38 mouse cellular contexts compared by ENCODE assay signal in the genomic region with DNA sequence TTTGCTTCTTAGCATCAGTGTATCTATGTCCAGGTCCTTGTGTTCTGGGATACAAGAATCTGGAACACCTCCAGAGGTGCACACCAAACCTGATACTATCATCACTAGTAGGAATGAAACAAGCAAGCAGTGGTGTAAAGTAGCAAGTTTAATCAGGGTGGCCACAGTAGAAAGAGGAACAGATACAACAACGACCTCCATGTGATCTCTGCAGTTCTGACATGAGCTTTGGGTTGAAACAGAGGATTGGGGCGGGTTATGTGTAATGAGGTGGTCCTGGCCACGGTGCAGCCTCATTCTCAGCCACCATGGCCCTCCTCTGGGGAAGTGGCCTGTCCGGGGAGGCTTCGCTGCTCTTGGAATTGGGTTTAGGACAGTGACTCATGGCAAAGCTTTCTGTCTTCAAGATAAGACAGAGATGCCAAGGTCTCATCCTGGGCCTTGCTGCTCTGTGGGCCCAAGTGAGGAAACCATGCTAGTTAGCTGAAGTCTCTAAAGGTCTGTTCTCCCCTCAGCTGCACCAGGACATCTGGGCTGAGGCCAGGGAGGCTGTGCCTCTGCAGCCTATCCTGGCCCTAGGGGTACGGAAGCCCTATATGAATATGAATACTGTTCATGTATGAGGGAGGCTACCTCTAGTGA. TPM values are rescaled to one million over a fixed set of nuclear protein-coding genes. Genes with fewer than 3 reads are reported as not detected.
DNase-seq lines count a peak whose midpoint lies in the region; ATAC-seq and TF ChIP-seq lines count a peak whose summit lies in the region.
"Had no signal": no experiment of that assay in that cellular context is flagged by ENCODE, and none has a peak within 500 bp of the region (broad histone marks: within the 10 kb centered on the region; RNA-seq: fewer than 3 reads in every experiment).

No protein-coding gene starts in this region.

- no peak overlapping the region for H3K4me3 ChIP-seq in CH12.LX (replicated peaks in 1 of 3; ENCODE audit: low read depth in 2 of 3, low read length in 2 of 3, poor library complexity in 1 of 3)
- H3K4me3 ChIP-seq: erythroblast, embryonic 14.5 days; heart, embryonic 13.5 days; hindbrain, embryonic 10.5 days; hindbrain, embryonic 15.5 days; kidney, embryonic 15.5 days; limb, embryonic 10.5 days; limb, embryonic 15.5 days; liver, embryonic 13.5 days; midbrain, embryonic 15.5 days; stomach, embryonic 15.5 days had no signal

- ATAC-seq in megakaryocyte, adult 5-6 weeks (ENCODE audit: poor library complexity, severe bottlenecking), result peak; percentile 80
- ATAC-seq: midbrain, embryonic 15.5 days had no signal

- H3K27me3 ChIP-seq in CH12.LX (replicated peaks), result no peaks in the 10 kb centered on the region
- H3K27me3 ChIP-seq: hindbrain, embryonic 15.5 days; kidney, embryonic 15.5 days; limb, embryonic 15.5 days; liver, embryonic 13.5 days; midbrain, embryonic 15.5 days; stomach, embryonic 15.5 days had no signal

- DNase-seq in ovary, adult 18-20 months (ENCODE audit: low spot score), result peak; percentile 49
- DNase-seq in ovary, postnatal 36 days (ENCODE audit: low spot score), result no peak
- peak; percentile 60 for DNase-seq in CH12.LX (ENCODE audit: extremely low read depth)
- DNase-seq in adrenal gland, postnatal 14 days, result peak; percentile 63
- DNase-seq in layer of hippocampus, adult 9-10 months (ENCODE audit: low spot score), result no peak
- DNase-seq in frontal cortex, postnatal 25 days (ENCODE audit: low spot score in 2 of 2), result no peak
- no peak for DNase-seq in left cerebral cortex, adult 18-20 months (ENCODE audit: low spot score in 2 of 2)
- DNase-seq: cerebellum, adult 11-12 months; cerebellum, adult 9-11 months; gastrocnemius, postnatal 25 days; heart, postnatal 10 days; kidney, adult 18-20 months; liver, embryonic 13.5 days; lung, adult 18-20 months; thymus, adult 2 months; thymus, postnatal 36 days had no signal

- no peak overlapping the region for H3K9ac ChIP-seq in CH12.LX (ENCODE audit: insufficient read depth, low read depth)
- H3K9ac ChIP-seq: heart, embryonic 13.5 days; hindbrain, embryonic 15.5 days; kidney, embryonic 15.5 days; limb, embryonic 15.5 days; liver, embryonic 13.5 days; midbrain, embryonic 15.5 days; stomach, embryonic 15.5 days had no signal

- TF ChIP-seq POLR2A in CH12.LX (IDR thresholded peaks at IDR 0.05; ENCODE audit: low read depth, low read length), result no peak

- H3K9me3 ChIP-seq in CH12.LX (replicated peaks; ENCODE audit: low read length), result no peaks in the 10 kb centered on the region
- H3K9me3 ChIP-seq: G1E; heart, embryonic 13.5 days; hindbrain, embryonic 10.5 days; hindbrain, embryonic 15.5 days; kidney, embryonic 15.5 days; limb, embryonic 10.5 days; limb, embryonic 15.5 days; liver, embryonic 13.5 days; midbrain, embryonic 15.5 days; stomach, embryonic 15.5 days had no signal

- peaks cover 13 to 32% of the 10 kb centered on the region in 2 experiments for H3K4me1 ChIP-seq in CH12.LX (ENCODE audit: control insufficient read depth in 1 of 2, insufficient read depth in 2 of 2)
- H3K4me1 ChIP-seq: heart, embryonic 13.5 days; hindbrain, embryonic 10.5 days; hindbrain, embryonic 15.5 days; kidney, embryonic 15.5 days; limb, embryonic 10.5 days; liver, embryonic 13.5 days; midbrain, embryonic 15.5 days; stomach, embryonic 15.5 days had no signal

- no peak overlapping the region for H3K4me2 ChIP-seq in CH12.LX (ENCODE audit: insufficient read depth, low read depth, poor library complexity, severe bottlenecking)
- H3K4me2 ChIP-seq: heart, embryonic 13.5 days; hindbrain, embryonic 15.5 days; kidney, embryonic 15.5 days; limb, embryonic 15.5 days; liver, embryonic 13.5 days; midbrain, embryonic 15.5 days; stomach, embryonic 15.5 days had no signal

- H3K27ac ChIP-seq in CH12.LX (ENCODE audit: insufficient read depth, low read depth), result no peak overlapping the region
- H3K27ac ChIP-seq: heart, embryonic 13.5 days; hindbrain, embryonic 10.5 days; hindbrain, embryonic 15.5 days; kidney, embryonic 15.5 days; limb, embryonic 10.5 days; limb, embryonic 15.5 days; liver, embryonic 13.5 days; midbrain, embryonic 15.5 days; stomach, embryonic 15.5 days had no signal

- no peaks in the 10 kb centered on the region for H3K36me3 ChIP-seq in CH12.LX (replicated peaks in 1 of 2; ENCODE audit: control insufficient read depth in 1 of 2, insufficient read depth in 1 of 2, low read length in 1 of 2)
- H3K36me3 ChIP-seq: G1E; heart, embryonic 13.5 days; hindbrain, embryonic 10.5 days; hindbrain, embryonic 15.5 days; kidney, embryonic 15.5 days; limb, embryonic 10.5 days; limb, embryonic 15.5 days; liver, embryonic 13.5 days; midbrain, embryonic 15.5 days; stomach, embryonic 15.5 days had no signal

- dilution Hi-C loops in CH12.LX (cut with MboI; ENCODE audit: extremely low pct_ligation_motif_present, extremely low pct_unique_long_range_greater_than_20kb, low sequenced_read_pairs), result no loop called here

- no peaks in the 10 kb centered on the region for H3K79me2 ChIP-seq in CH12.LX (replicated peaks; ENCODE audit: control insufficient read depth, extremely low read depth, insufficient read depth, poor library complexity, severe bottlenecking)

- peak; percentile 60; the same call in 1 of the 2 replicates for TF ChIP-seq EP300 in CH12.LX (IDR thresholded peaks at IDR 0.05; ENCODE audit: low read length)

- no peak for TF ChIP-seq CTCF in CH12.LX (conservative IDR thresholded peaks at IDR 0.05 in 1 of 2, IDR thresholded peaks at IDR 0.05 in 1 of 2; ENCODE audit: low read depth in 2 of 2, low read length in 2 of 2)

- TF ChIP-seq RAD21 in CH12.LX (IDR thresholded peaks at IDR 0.05; ENCODE audit: low read depth, low read length), result no peak

- in situ Hi-C loops in CH12.LX (cut with MboI; ENCODE audit: low pct_ligation_motif_present, low pct_unique_long_range_greater_than_20kb, low sequenced_read_pairs), result no loop called here

TF ChIP-seq in CH12.LX, 34 proteins besides CTCF, POLR2A, EP300 and RAD21:
- TF ChIP-seq SIN3A (IDR thresholded peaks at IDR 0.05; ENCODE audit: low read length) (no peak), IRF4 (IDR thresholded peaks at IDR 0.05; ENCODE audit: low read depth, low read length) (peak; percentile 67; the same call in 1 of the 2 replicates), USF1 (IDR thresholded peaks at IDR 0.05; ENCODE audit: low read depth, low read length) (peak; percentile 10; the same call in 1 of the 2 replicates), MYC (IDR thresholded peaks at IDR 0.05; ENCODE audit: low read depth, low read length) (0 out of 2 replicates have a peak, but pooled peaks have one; percentile 21)

RNA-seq across cellular contexts. Expression of a gene that starts 13.8 kb away (rescaled TPM):
- total RNA-seq in CH12.LX (2012; rRNA removed) (not detected in 2 replicates), CH12.LX (2014; rRNA removed) (not detected in 2 replicates)
- polyA plus RNA-seq in CH12.LX (2012; ENCODE audit: insufficient read length, low read depth), result not detected in 2 replicates
- total RNA-seq in adrenal gland, postnatal 14 days (2021), result not detected in 2 replicates
- total RNA-seq in megakaryocyte, adult 5-6 weeks (2015), result not detected in 2 replicates
- not detected in 2 replicates for total RNA-seq in megakaryocyte, adult 5-6 weeks (2017)
- not detected for total RNA-seq in left cerebral cortex, adult 18-20 months (2021)
- total RNA-seq: G1E; gastrocnemius, adult 18-20 months; gastrocnemius, postnatal 25 days; heart, adult 8-10 months; heart, postnatal 10 days; layer of hippocampus, adult 18-20 months; layer of hippocampus, postnatal 14 days; left cerebral cortex, adult 8-10 months; neutrophil, adult 5-6 weeks had no signal
- polyA plus RNA-seq: C2C12; embryonic facial prominence, embryonic 14.5 days; erythroblast, embryonic 14.5 days; forebrain, embryonic 11.5 days; G1E; heart, embryonic 13.5 days; hindbrain, embryonic 10.5 days; hindbrain, embryonic 15.5 days; kidney, embryonic 15.5 days; limb, embryonic 10.5 days; limb, embryonic 15.5 days; liver, embryonic 13.5 days; lung, postnatal 0 days; midbrain, embryonic 15.5 days; neural tube, embryonic 11.5 days had no signal

RNA-seq across cellular contexts. Expression of a gene that starts 41.7 kb away (rescaled TPM):
- total RNA-seq in CH12.LX (2012; rRNA removed), result 0.21 and 0.42 TPM in 2 replicates
- 0.43 and 0.44 TPM in 2 replicates for total RNA-seq in CH12.LX (2014; rRNA removed)
- 1.7 and 2.0 TPM in 2 replicates for polyA plus RNA-seq in CH12.LX (2012; ENCODE audit: insufficient read length, low read depth)
- total RNA-seq in adrenal gland, postnatal 14 days (2021), result 1.9 and 3.5 TPM in 2 replicates
- 69.5 and 72.6 TPM in 2 replicates for total RNA-seq in megakaryocyte, adult 5-6 weeks (2015)
- 46.4 and 47.2 TPM in 2 replicates for total RNA-seq in megakaryocyte, adult 5-6 weeks (2017)
- under 1 TPM in 1 of 2 experiments, not detected in 1; 0.33 TPM for total RNA-seq in left cerebral cortex, adult 18-20 months (2021)

RNA-seq across cellular contexts. Expression of a gene that starts 58.2 kb away (rescaled TPM):
- 13.2 and 15.9 TPM in 2 replicates for total RNA-seq in CH12.LX (2012; rRNA removed)
- total RNA-seq in CH12.LX (2014; rRNA removed), result 12.9 and 16.1 TPM in 2 replicates
- polyA plus RNA-seq in CH12.LX (2012; ENCODE audit: insufficient read length, low read depth), result 11.6 and 11.9 TPM in 2 replicates
- total RNA-seq in adrenal gland, postnatal 14 days (2021), result 16.2 and 18.7 TPM in 2 replicates
- 2.7 and 5.2 TPM in 2 replicates for total RNA-seq in megakaryocyte, adult 5-6 weeks (2015)
- 6.4 and 8.7 TPM in 2 replicates for total RNA-seq in megakaryocyte, adult 5-6 weeks (2017)
- 10 to 100 TPM; 40.1 to 40.7 TPM for total RNA-seq in left cerebral cortex, adult 18-20 months (2021)

Comparison
In these comparisons a context has a peak if more than half of its experiments do, and no peak if none do; other contexts are left out.
1. DNase-seq: peak in ovary, adult 18-20 months (single experiment), CH12.LX (single experiment) and adrenal gland, postnatal 14 days (single experiment); none in ovary, postnatal 36 days (single experiment), layer of hippocampus, adult 9-10 months (single experiment), frontal cortex, postnatal 25 days (0 of 2) and left cerebral cortex, adult 18-20 months (0 of 2).
2. RNA of a gene that starts 41.7 kb away (total RNA-seq): 46.4 to 72.6 TPM in megakaryocyte, adult 5-6 weeks; 1.9 to 3.5 TPM in adrenal gland, postnatal 14 days, 0.21 to 0.44 TPM in CH12.LX and 0.33 TPM in left cerebral cortex, adult 18-20 months; every median in the first group is over 10 times any median in the second.